Mouse (Mus musculus) urinary bladder, postnatal 14 days (tissue): ENCODE measurements around the gene Adgrl1.
A peak's percentile ranks its signal among the peaks of the same experiment; 100 is the strongest.
"Not testable (repeated sequence)": the region's sequence is repeated elsewhere in the genome, so short reads cannot be mapped to it uniquely, and the experiment has no call there.

Experiments
- DNase-seq: peaks from one replicate; pipeline ENCODE4 v3.0.0; 2021; ENCODE audit warnings: low spot score

The Adgrl1 gene

DNA sequence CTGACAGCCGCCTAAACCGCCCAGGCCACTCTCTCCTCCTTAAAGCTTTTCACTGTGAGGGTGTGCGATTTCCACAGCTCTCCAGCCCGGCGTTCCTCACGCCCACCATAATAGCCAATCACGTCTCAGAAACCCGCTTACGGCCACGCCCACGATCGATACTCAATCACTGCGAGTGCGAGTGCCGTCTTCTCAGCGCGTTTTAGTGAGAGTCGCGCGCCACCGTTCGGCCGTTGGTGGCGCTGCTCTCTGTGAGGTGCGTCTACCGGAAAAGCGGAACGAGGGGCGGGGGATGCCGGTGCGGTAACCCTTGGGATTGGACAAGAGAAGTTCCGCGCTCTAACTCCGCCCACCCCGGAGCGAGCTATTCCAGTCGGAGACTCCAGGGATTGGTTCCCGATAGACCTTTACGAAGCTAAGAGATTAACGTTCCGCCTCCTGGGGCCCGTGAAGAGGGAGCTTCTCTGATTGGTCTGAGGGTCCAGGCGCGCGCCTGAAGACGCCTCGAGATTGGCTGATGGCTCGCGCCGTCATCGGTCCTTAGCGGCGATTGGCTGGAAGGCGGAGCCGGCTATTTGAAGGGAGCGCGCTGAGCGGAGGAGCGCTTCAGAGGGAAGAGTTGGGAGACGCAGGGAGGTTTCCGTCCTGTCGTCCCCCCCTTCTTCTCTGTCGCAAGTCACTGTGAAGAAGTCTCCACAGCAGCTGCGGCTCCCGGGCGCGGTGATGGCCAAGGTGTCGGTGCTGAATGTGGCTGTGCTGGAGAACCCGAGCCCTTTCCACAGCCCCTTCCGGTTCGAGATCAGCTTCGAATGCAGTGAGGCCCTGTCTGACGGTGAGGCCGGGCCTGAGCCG lies 55.4 kb downstream of the Adgrl1 start, which contains the start of the genes Gm10644 and Asf1b:
Gene Gm10644, minus strand, starts transcription at position 100 of the 852 bp plus-strand sequence.
Gene Asf1b, plus strand, starts transcription at position 402 of the 852 bp plus-strand sequence.
- DNase-seq, result peak; percentile 99

DNA sequence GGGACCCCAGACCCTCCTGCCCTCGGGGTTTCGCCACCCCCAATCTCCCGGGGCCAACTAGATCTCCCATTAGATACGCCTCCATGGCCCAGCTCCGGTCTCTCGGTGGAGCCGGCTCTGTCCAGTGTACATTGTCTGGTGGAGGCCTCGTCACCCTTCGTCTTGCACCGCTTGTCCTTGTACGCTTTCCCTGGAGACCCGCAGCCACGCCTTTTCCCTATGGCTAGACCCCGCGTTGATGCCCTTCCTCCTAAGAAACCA lies 56.0 kb downstream of the Adgrl1 start:
- no peak for DNase-seq

DNA sequence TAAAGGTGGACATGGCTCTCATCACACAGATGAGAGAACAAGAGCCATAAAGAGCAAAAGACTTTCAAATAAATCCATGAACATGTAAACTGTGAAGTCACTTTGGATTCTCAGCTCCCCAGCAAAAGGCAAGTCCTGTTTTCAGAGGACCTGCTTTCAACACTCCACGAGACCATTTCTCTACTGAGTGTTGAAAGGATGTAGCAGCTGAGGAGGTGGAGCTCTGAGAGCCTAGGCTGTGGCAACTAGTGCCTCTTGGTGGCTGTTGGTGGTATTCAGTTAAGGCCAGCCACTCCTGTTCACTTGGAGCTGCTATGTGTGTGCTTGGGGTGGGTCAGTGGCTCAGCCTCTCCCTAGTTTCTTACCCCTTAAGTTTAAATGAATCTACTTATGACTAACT lies 56.9 kb downstream of the Adgrl1 start:
- no peak for DNase-seq

DNA sequence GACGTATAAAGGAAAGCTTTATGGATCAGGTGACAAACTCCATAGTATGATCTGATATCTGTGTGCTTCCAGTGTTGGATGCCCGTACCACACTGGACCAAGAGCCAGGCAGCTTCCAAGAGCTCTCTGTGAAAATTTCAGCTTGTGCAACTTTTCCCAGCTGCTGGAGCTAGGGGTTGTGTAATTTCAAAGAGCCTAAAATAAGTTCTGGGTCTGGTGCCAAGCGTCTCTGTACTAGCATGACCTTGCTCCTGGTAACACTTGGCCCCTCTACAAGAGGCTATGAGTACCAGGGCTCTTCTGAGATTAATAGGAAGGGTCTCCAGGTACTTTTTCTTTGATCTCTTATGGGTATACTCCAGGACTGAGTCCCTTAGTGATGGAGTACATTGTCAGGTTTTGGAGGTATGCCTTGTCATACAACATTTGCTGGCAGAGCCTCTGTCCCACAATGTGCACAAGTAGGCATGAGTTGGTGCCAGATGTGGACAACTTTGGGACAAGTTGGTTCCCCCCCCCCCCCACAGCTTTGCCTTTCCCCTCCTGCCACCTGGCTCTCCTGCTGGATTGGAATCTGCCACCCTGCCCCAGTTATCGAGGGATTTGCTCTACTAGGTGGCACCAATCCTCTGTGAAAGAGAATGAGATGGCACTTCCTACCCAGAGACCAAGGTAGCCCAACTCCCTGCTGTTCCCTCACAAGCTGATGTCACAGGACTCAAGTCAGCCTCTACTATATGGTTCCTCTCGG lies 64.3 kb downstream of the Adgrl1 start:
- no peak for DNase-seq

DNA sequence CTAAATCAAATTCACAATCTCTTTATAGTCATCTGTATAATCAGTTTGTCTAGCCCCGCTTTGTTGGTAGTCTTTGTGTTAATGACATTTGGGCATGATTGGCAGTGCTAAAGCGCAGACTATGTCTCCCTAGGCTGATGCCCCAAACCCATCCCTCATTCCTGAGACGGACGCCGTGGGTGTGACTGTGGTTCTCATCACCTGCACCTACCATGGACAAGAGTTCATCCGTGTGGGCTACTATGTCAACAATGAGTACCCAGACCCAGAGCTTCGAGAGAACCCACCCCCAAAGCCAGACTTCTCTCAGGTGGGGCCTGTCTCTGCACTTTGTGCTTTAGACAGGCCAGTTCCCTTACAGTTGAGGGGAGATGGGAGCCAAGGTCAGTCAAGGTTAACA lies 67.8 kb downstream of the Adgrl1 start:
- DNase-seq, result no peak

DNA sequence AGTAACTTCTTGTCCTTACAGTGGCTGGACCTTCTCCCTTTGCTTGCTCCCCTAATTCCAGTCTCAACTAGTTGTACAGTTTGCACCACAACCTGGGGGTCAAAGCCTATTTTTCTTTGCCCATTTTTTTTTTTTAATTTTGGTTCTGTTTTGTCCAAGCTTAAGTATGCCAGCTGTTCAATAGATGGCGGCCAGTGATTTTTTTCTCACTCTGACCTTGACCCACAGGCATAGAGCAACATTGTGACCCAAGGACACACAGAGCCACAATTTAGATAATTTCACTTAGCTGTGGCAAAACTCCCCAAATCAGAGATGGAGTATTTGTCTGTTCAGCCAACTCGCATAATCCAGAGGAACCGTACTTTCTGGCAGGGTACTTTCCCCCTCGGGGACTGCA lies 71.2 kb downstream of the Adgrl1 start:
- DNase-seq, result no peak

DNA sequence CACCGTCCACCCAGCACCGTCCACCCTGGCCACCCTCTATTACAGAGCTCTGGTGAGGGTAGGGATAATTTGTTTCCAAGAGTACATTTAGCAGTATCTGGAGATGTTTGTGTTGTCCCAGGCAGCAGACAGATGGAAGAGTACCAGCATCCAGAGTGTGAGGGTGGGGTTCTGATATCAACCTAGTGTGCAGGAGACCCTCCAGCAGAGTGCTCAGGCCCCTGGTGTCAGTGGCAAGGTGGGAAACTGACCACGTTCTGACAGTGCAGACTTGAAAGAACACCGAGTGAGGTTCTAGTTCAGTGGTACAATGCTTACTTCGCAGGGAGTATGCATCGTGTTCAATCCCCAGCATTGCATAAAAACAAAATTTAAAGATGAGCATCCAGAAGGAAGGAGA lies 71.8 kb downstream of the Adgrl1 start:
- no peak for DNase-seq

DNA sequence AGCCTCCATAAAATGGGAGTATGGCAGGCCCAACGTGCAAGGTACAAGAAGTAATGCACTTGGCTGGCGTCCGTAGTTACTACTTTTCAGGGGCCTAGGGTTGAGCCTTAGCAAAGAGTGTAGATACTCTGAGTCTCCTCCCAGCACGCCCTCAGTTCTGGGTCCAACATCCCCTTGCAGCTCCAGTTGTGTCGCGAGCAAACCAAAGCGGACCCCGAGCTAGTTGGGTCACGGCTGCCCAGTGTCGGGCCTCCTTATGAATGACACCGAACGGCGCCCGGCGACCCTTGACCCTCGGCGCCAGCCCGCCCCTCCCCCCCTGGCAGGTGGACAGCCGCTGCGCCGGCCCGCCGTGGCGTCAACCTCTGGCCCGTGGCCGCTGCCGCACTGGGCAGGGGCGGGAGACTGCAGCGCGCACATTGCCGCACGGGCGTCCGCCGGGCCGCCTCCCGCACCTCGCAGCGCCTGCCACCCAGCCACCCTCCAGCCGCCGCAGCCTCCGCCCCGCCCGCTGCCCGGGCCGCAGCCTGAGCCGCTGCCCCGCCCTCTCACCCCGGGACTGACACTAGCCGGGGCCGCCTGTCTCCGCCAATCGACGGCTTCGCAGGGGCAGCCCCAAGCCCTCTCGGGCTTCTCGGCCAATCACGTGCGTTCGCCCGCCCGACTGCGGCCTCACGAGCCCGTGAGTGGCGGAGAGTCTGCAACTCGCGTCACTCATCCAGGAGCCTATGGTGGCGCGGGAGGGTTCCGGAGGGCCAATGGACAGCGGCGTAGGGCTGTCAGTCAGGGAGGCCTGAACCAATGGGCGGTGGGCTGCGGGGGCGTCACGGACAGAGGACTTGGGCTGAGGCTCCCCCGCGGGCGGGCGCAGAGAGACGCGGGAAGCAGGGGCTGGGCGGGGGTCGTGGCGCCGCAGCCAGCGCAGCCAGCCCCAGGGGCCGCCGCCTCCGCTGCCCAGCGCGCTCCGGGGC lies 72.5 kb downstream of the Adgrl1 start, which contains the start of gene Prkaca:
Gene Prkaca, plus strand, starts transcription at position 844 of the 971 bp plus-strand sequence.
- DNase-seq, result peak; percentile 98

DNA sequence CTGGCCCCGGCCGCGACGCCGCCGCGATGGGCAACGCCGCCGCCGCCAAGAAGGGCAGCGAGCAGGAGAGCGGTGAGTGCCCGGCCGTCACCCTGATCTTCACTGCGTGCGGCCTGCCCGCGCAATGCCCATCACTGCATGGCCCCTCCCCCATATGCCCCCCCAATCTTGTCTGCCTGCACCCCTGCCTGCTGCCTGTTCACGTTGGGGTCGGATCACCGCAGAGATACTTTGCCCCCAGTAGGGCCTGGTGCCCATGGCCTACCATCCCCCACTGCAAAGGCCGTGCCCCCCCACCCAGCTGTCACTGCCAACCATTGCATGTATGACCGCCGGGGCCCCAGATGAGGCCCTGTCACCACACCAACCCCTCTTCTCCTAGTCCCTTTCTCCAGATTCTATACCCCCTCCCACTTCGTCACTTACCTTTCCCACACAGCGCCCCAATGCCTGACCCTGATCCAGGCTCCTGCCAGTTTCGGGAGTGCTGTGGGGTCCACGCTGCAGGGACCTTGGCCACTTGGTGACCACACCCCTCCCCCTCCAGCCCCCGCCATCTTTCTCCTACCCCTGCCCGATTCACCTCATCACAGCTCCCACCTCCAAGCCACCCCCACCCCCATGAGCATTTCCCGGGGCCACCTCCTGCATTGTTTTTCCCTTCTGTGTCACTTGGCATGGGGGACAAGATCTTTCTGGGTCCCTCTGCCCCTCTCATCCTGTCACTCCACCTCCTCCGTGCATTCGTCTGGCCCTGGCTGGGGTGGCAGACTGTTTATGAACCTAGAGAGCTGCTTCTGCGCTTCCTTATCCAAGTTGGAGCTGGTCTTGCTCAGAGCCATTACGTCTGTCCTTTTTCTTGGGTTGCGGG lies 73.5 kb downstream of the Adgrl1 start:
- no peak for DNase-seq

DNA sequence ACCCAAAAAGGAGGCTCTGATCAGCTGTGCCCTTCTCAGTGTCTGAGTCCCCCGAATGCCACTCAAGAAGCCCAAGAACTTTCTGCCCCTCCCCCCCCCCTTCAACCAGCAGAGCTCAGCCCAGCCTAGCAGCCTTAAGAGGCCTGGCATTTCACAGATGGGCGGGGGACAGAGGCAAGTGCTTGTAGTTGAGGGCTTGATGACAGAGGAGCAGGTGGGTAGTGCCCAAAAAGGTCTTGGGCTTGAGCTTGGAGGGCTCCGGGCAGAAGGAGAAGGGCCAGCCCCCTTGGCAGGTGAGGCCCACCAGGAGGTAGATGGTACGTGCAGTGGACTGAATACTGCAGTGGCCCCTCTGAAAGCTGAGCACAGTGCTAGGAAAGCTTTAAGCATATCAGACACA lies 74.6 kb downstream of the Adgrl1 start:
- DNase-seq, result no peak

DNA sequence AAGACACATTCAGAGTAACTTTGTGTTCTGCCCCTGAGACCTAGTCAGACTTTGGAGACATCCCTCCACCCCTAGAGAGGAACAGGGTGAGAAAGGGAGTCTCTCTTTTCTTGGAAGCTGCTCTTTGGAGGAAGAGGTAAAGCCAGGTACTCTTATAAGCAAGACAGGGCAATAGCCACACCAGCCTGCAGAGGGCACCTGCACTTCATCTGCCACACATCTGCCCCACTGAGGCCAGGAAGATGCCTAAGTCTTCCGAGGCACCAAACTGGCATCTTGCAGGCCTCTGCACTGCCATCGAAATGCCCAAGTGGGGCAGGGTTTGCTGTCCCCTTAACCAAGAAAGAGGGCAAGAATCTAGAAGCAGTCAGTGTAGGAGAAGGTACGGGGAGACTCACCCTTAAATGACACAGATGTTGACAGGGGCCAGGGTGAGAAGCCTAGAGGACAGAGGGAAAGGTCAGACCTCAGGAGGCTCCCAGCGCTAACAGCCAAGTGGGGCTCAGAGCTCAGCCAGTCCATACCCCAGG lies 76.3 kb downstream of the Adgrl1 start:
- no peak for DNase-seq

DNA sequence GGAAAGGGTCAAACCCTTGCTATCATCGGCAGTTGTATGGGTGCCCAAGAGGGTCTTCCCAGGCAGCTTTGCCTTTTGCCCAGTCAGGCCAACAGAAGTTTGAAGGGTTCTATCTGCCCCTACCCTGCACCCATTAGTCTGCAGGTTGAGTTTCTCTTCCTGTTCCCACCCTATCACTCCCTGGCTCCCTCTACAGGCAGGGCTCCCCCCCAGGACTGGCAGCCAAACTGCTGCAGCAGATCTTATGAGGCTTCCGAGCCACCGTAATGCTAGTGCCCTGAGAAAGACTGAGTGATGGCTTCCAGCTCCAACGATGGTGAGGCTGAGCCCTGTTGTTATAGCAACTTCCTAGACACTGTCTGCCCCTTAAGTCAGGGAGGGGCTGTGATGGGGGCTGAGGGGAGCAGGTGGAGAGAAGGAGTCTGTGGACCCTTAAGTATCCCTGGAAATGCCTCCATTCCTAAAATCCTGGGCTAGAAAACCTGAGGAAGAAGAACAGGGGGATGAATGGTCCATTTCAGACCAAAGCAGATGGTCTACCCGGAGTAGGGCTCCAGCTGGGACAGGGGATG lies 77.0 kb downstream of the Adgrl1 start:
- DNase-seq, result no peak

DNA sequence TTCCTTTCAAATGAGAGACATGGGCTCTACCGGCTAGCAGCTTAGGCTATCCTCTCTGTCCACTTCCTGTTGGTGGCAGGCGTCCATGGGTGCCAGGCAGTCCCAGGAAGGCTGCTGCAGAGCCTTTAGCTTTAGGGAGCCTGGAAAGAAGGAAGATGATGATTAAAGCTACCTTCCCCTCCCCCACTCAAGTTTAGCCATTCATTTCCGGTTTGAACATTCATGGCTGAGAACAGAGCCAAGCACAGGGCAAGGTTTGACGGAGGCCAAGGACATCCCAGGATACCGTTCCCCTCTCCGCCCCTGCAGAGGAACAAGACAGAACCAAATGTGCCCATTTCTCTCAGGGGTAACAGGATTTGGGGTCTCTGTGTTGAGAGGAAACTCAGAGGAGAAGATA lies 77.7 kb downstream of the Adgrl1 start:
- DNase-seq, result no peak

DNA sequence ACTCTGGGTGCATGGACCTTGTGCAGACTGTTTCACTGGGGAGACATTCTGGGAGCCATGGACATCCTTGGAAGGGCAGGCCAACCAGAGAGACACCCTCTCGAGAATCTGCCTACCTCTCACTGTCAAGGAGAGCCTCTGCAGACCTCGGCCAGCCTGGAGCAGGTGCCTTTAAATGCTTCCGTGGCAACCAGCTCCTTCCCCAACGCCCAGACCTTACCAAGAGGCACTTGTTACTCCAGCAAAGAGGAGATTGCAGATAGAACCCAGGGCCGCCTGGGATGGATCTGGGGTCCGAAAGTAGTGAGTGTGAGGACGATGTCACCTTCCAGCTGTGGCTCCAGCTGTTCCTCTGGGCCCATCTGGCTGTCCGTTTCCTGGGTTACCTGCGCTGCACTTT lies 78.3 kb downstream of the Adgrl1 start:
- DNase-seq, result no peak

DNA sequence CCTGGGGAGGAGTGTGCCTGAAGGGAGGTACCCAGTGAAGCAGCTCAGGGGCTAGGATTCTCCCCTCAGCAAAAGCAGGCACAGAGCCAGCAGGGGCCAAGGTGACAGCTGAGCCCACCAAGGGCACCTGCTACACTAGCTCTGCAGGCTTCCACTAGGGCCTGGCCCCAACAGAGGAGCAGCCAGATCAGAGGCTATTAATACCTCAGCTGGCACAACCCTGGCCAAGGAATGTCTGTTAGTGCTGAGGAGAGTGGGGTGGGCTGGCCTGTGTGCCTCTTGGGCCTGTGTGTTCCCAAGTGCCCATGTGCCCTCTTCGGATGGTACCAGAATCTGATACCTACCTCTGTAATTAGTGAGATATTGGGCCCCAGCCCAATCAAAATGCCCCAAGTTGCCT lies 80.3 kb downstream of the Adgrl1 start:
- DNase-seq, result no peak

DNA sequence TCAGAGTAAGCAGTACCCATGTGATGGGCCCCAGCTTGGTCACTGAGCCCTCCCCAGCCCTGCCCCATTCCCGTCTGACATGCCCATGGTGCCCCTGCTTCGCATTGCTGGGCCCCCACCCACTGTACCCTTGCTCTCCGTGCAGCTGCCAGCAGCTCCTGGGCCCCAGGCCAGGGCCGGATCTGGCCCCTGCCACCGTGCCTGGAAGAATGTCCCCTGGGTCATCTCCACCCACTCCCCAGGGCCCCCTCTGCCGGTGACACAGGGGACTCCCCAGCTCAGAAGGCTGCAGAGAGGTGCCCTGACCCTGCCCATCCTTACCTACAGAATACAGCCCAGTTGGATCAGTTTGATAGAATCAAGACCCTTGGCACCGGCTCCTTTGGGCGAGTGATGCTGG lies 80.9 kb downstream of the Adgrl1 start:
- DNase-seq, result no peak

DNA sequence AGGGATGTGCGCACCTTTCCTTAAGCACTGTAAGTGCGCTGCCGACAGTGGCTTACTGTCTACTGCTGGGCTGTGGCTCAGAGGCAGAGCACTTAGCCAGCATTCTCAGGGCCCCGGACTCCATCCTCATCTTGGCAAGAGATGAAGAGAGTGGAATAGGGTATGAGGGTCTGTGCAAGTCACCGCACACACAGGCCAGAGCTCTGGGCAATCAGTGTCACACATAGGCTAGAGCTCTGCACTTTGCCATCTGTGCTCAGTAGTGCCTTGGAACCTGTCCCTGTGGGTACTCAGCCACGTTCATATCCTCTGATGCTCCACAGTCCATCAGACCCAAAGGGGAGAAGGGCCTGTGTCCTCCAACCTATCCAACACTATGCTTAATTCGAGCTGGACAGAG lies 81.6 kb downstream of the Adgrl1 start:
- DNase-seq, result no peak

DNA sequence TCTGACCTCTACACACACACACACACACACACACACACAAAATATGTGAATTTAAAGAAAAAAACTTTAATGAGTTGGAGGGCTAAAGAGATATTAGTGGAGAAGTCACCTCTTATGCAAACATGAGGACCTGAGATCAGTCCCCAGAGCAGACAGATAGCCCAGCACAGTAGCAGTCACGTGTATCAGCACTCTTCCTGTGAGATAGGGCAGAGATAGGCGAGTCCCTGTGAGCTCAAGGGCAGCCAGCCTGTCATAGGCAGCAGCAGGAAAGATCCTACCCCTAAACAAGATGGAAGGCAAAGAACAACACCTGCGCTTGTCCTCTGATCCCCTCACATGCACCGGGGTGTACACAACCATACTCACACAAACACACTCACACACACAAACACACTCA lies 82.5 kb downstream of the Adgrl1 start:
- DNase-seq, result no peak

DNA sequence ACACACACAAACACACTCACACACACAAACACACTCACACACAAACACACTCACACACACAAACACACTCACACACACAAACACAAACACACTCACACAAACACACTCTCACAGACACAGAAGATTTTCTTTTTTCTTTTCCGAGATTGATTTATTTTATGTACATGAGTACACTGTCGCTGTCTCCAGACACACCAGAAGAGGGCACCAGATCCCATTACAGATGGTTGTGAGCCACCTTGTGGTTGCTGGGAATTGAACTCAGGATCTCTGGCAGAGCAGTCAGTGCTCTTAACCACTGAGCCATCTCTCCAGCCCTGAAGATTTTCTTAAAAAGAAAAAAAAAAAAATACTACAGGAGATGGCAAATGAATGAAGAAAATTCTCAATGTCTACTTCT lies 83.3 kb downstream of the Adgrl1 start:
- DNase-seq, result not testable (repeated sequence)

DNA sequence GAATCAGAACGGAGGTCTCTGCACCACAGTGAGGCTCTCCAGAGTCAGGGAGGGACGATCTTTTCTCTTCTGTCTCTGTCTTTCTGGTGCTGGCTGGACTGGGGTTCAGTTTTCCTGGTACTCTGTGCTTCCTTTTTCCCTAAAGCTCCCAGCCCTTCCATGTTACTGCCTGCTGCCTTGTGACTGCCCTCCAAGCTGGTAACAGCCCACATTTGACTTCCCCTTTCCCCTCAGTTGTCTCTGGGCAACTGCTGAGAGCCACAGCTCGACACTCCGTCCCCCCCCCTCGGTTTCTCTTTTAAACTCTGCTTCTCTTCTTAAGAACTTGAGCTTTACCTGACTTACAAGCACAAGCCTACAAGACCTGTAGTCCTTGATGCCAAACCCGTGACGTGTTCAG lies 89.3 kb downstream of the Adgrl1 start:
- DNase-seq, result no peak

DNA sequence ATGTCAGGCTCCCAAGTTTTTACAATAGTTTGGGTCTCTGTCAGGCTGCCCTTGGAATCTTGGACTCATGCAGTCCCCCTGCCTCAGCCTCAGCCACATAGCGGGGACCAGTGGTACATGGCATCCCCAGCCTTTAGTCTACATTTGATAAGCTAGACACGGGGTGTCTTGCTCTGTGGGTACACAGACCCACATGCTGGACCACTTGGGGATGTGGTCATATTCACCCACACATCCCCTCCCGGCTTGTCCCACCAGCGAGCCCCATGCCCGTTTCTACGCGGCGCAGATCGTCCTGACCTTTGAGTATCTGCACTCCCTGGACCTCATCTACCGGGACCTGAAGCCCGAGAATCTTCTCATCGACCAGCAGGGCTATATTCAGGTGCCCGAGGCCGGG lies 90.3 kb downstream of the Adgrl1 start:
- no peak for DNase-seq
